Mouse (Mus musculus) testis, adult 2 months (tissue): ENCODE data around the gene 4930430F08Rik.

ENCODE experiments used
- CTCF ChIP-seq: fragments of 200-500 bp; IDR thresholded peaks from 2 replicates; pipeline ENCODE4 v1.5.1; 2012; ENCODE audit warnings: low read depth, mild to moderate bottlenecking, inconsistent platforms, low read length, moderate library complexity; ENCODE audit not compliant: control insufficient read depth, insufficient read depth, insufficient replicate concordance
- POLR2A ChIP-seq: fragments of 200-500 bp; IDR thresholded peaks from 2 replicates; pipeline ENCODE4 v1.6.1; 2012; ENCODE audit warnings: low read depth, mild to moderate bottlenecking, inconsistent platforms, low read length, moderate library complexity; ENCODE audit not compliant: control insufficient read depth

DNA sequence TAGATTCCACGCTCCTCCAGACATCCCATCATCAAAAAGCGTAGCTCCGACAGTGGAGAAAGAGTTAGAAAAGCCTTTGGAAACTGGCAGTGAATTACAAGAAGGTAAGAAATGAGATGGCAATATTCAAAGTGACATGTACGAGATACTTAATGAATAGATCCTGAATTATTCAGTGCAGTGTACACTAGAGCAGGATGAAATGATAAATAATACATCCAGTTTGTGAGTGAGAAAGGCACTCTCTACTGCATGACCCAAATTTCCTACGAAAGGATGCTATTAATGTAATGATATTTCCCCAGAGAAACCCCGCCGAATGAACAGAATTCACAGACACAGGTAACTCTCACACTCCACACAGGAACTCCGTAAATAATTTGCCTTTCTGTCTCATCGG, 13.3 kb upstream of the 4930430F08Rik start:
- TF ChIP-seq CTCF (no peak), POLR2A (no peak)
